Comparison of ENCODE assay signal across 14 mouse cellular contexts in genomic region chr7:98842997-98843396, GRCm38 (mm10).
"Had no signal": no experiment of that assay in that cellular context is flagged by ENCODE, and none has a peak within 500 bp of the region (broad histone marks: within the 10 kb centered on the region; RNA-seq: fewer than 3 reads in every experiment).

No protein-coding gene starts in this region.

- H3K4me2 ChIP-seq: neural tube, embryonic 15.5 days had no signal

- H3K9me3 ChIP-seq: limb, embryonic 13.5 days; midbrain, embryonic 10.5 days; neural tube, embryonic 15.5 days had no signal

- H3K27ac ChIP-seq: limb, embryonic 13.5 days; liver, embryonic 14.5 days; midbrain, embryonic 10.5 days; neural tube, embryonic 15.5 days had no signal

- H3K9ac ChIP-seq: limb, embryonic 13.5 days; liver, embryonic 14.5 days; neural tube, embryonic 15.5 days had no signal

- ATAC-seq: lung, postnatal 0 days had no signal

- DNase-seq: kidney, adult 8-10 months; kidney, postnatal 10 days; layer of hippocampus, adult 9-11 months; lung, adult 2 months; lung, postnatal 4 days; right cerebral cortex, adult 18-20 months; thymus, adult 18-20 months; thymus, postnatal 14 days had no signal

- H3K4me3 ChIP-seq: limb, embryonic 13.5 days; midbrain, embryonic 10.5 days; myocyte; neural tube, embryonic 15.5 days had no signal

- H3K36me3 ChIP-seq: midbrain, embryonic 10.5 days; neural tube, embryonic 15.5 days had no signal
